Mouse (Mus musculus) fibroblast of lung, adult 2 months (primary cell): Measurements from ENCODE around the gene Evc.

Source experiments
- DNase-seq: peaks from one replicate; pipeline ENCODE4 v3.0.0-alpha.2; 2011; ENCODE audit warnings: low read depth

Gene Evc

GRCm38 (mm10) chr5:37241651-37242151 is 95.0 kb downstream of the Evc start, which contains the start of gene Crmp1:
Crmp1 (plus strand) TSS chr5:37241940.
- no peak for DNase-seq

- DNase-seq: no peak
Measured at GRCm38 (mm10) chr5:37241224-37241623, 95.5 kb downstream of the Evc start.

DNA sequence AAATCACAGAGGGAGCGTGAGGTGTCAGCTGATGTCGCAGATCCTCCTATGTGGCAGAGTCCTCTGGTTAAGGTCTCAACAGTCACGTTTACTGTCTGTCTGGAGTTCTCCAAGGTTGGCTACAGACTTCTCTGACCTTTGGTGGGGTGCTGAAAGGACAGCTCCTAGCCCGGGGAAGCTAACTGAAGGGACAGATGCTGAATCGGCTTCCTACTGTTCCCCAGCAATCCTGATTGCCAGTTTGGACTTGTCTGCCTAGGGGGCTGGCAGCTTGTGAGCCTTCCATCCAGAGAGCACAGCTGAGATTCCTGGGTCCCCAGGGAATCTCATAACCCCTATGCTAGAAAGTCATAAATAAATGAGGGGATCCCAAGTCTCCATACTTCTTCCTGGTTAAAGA is 96.1 kb downstream of the Evc start:
- no peak for DNase-seq
